10 mouse cellular contexts compared by ENCODE assay signal in the genomic region with DNA sequence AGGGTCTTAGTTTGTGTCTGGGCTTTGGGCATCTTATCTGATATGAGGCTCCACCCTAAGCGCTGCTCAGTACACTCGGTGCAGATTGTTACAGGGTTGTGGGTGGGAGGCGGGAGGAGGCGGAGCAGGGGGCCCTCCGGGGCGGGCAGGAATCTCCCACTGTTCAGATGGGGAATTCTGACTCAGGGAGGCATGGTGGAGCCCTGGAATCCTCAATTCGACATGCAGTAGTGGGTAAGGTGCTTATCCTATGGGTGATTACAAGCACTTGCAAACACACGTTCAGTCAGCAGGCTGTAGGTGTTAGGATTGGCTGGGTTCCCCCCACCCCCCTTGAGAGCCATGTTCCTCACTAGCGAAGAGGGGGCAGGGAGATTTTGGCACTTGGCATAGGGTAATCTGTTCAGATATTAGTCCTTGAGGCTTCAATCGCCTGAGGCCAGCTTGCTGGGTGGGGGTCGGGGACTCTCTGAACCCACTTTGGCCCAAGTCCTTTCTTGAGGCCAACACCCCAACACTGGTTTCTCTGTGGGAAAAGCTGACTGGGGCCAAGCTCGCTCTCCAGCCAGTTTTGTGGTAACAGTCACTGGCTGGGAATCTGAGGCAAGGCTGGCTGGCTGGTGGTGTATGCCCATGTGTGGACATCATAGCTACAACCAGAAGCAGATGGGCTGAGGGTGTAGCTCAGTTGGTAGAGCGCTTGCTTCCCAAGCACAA. TPM values are rescaled to one million over a fixed set of nuclear protein-coding genes. Genes with fewer than 3 reads are reported as not detected.
DNase-seq lines count a peak whose midpoint lies in the region; ATAC-seq and TF ChIP-seq lines count a peak whose summit lies in the region.
"Had no signal": no experiment of that assay in that cellular context is flagged by ENCODE, and none has a peak within 500 bp of the region (broad histone marks: within the 10 kb centered on the region; RNA-seq: fewer than 3 reads in every experiment).

No protein-coding gene starts in this region.

- WGBS in forebrain, embryonic 16.5 days: 37% methylated on average over 13 of the region's 13 CpGs
- WGBS in forebrain, embryonic 11.5 days: 44% methylated on average over 13 of the region's 13 CpGs
- WGBS in lung, embryonic 14.5 days: 29% methylated on average over 13 of the region's 13 CpGs
- 41% methylated on average over 13 of the region's 13 CpGs for WGBS in lung, adult 2 months
- WGBS in intestine, embryonic 16.5 days: 38% methylated on average over 13 of the region's 13 CpGs
- 42% methylated on average over 13 of the region's 13 CpGs for WGBS in neural tube, embryonic 12.5 days

- no peak for DNase-seq in forebrain, embryonic 11.5 days (ENCODE audit: low spot score)
- DNase-seq in lung, embryonic 14.5 days: peak; percentile 25
- DNase-seq in lung, adult 2 months: no peak
- no peak for DNase-seq in gastrocnemius, postnatal 14 days
- DNase-seq in adrenal gland, postnatal 25 days: no peak

- no peak for TF ChIP-seq POLR2A in lung, adult 2 months (IDR thresholded peaks at IDR 0.05; ENCODE audit: borderline replicate concordance, extremely low read depth, low read depth, low read length)

- H3K4me3 ChIP-seq in forebrain, embryonic 16.5 days (replicated peaks; ENCODE audit: low read length): no peak overlapping the region
- H3K4me3 ChIP-seq in forebrain, embryonic 11.5 days (ENCODE audit: low read depth, low read length): no peak overlapping the region
- no peak overlapping the region for H3K4me3 ChIP-seq in lung, embryonic 14.5 days (ENCODE audit: low read depth, low read length)
- no peak overlapping the region for H3K4me3 ChIP-seq in lung, adult 2 months (replicated peaks; ENCODE audit: extremely low read depth, low read depth, low read length)
- no peak overlapping the region for H3K4me3 ChIP-seq in intestine, embryonic 16.5 days (ENCODE audit: low read length)
- no peak overlapping the region for H3K4me3 ChIP-seq in neural tube, embryonic 12.5 days
- H3K4me3 ChIP-seq: megakaryocyte, embryonic 14.5 days had no signal

- no peak overlapping the region for H3K27ac ChIP-seq in forebrain, embryonic 16.5 days (ENCODE audit: low read length)
- H3K27ac ChIP-seq in forebrain, embryonic 11.5 days (ENCODE audit: low read depth, low read length): no peak overlapping the region
- H3K27ac ChIP-seq in lung, embryonic 14.5 days (ENCODE audit: low read depth): no peak overlapping the region; the same call in 1 of the 2 replicates
- H3K27ac ChIP-seq in intestine, embryonic 16.5 days (ENCODE audit: low read length): no peak overlapping the region
- H3K27ac ChIP-seq in neural tube, embryonic 12.5 days: no peak overlapping the region

- no peak overlapping the region for H3K4me2 ChIP-seq in forebrain, embryonic 16.5 days (ENCODE audit: low read length)
- H3K4me2 ChIP-seq in forebrain, embryonic 11.5 days (ENCODE audit: low read depth, low read length, severe bottlenecking): no peak overlapping the region
- H3K4me2 ChIP-seq in lung, embryonic 14.5 days: peak overlapping the region; percentile 42
- H3K4me2 ChIP-seq in intestine, embryonic 16.5 days (ENCODE audit: low read depth, low read length): peak overlapping the region; percentile 47
- 0 out of 2 replicates have a peak overlapping the region, but pooled peaks have one; percentile 2 for H3K4me2 ChIP-seq in neural tube, embryonic 12.5 days (replicated peaks)

- 0 out of 2 replicates have a peak overlapping the region, but pooled peaks have one; percentile 1 for H3K9ac ChIP-seq in forebrain, embryonic 16.5 days (replicated peaks; ENCODE audit: low read depth, low read length)
- no peak overlapping the region for H3K9ac ChIP-seq in forebrain, embryonic 11.5 days (ENCODE audit: low read length)
- H3K9ac ChIP-seq in lung, embryonic 14.5 days: no peak overlapping the region
- peak overlapping the region; percentile 19; the same call in 1 of the 2 replicates for H3K9ac ChIP-seq in intestine, embryonic 16.5 days (ENCODE audit: low read depth, low read length)
- no peak overlapping the region for H3K9ac ChIP-seq in neural tube, embryonic 12.5 days

- ATAC-seq in forebrain, embryonic 16.5 days: no peak
- ATAC-seq in forebrain, embryonic 11.5 days (replicated peaks; ENCODE audit: low FRiP score): no peak
- ATAC-seq in lung, embryonic 14.5 days (ENCODE audit: insufficient read depth): peak; percentile 41; the same call in 1 of the 2 replicates
- peak; percentile 55 for ATAC-seq in intestine, embryonic 16.5 days
- ATAC-seq in neural tube, embryonic 12.5 days (ENCODE audit: low FRiP score, low read depth): no peak

- no peaks in the 10 kb centered on the region for H3K27me3 ChIP-seq in forebrain, embryonic 16.5 days (replicated peaks; ENCODE audit: control insufficient read depth, insufficient read depth, low read length)
- no peaks in the 10 kb centered on the region for H3K27me3 ChIP-seq in forebrain, embryonic 11.5 days (ENCODE audit: control insufficient read depth, insufficient read depth, low read length)
- H3K27me3 ChIP-seq in lung, embryonic 14.5 days (ENCODE audit: insufficient read depth, low read length): no peaks in the 10 kb centered on the region
- no peaks in the 10 kb centered on the region for H3K27me3 ChIP-seq in intestine, embryonic 16.5 days (replicated peaks; ENCODE audit: control insufficient read depth, insufficient read depth, low read length)
- no peaks in the 10 kb centered on the region for H3K27me3 ChIP-seq in neural tube, embryonic 12.5 days (replicated peaks)

- no peaks in the 10 kb centered on the region for H3K9me3 ChIP-seq in forebrain, embryonic 16.5 days (ENCODE audit: control insufficient read depth, low read length)
- peaks cover 2% of the 10 kb centered on the region; the same call in 1 of the 2 replicates for H3K9me3 ChIP-seq in forebrain, embryonic 11.5 days (ENCODE audit: control insufficient read depth, low read length)
- no peaks in the 10 kb centered on the region for H3K9me3 ChIP-seq in lung, embryonic 14.5 days (ENCODE audit: low read depth, low read length)
- H3K9me3 ChIP-seq in intestine, embryonic 16.5 days (ENCODE audit: control insufficient read depth, low read length): peaks cover 7% of the 10 kb centered on the region; the same call in 1 of the 2 replicates
- H3K9me3 ChIP-seq in neural tube, embryonic 12.5 days: 0 out of 2 replicates have a peak, but pooled peaks cover 7% of the 10 kb centered on the region

- TF ChIP-seq CTCF in lung, embryonic 14.5 days (IDR thresholded peaks at IDR 0.05; ENCODE audit: low read depth): no peak
- TF ChIP-seq CTCF in lung, adult 2 months (IDR thresholded peaks at IDR 0.05; ENCODE audit: insufficient read depth, low read length): no peak

- peaks cover 21% of the 10 kb centered on the region for H3K4me1 ChIP-seq in forebrain, embryonic 16.5 days (replicated peaks; ENCODE audit: control insufficient read depth, insufficient read depth, low read length)
- H3K4me1 ChIP-seq in forebrain, embryonic 11.5 days (replicated peaks; ENCODE audit: control insufficient read depth, insufficient read depth, low read length): peaks cover 16% of the 10 kb centered on the region; the same call in 1 of the 2 replicates
- H3K4me1 ChIP-seq in lung, embryonic 14.5 days (ENCODE audit: insufficient read depth): peaks cover 5% of the 10 kb centered on the region; the same call in 1 of the 2 replicates
- H3K4me1 ChIP-seq in lung, adult 2 months (ENCODE audit: control insufficient read depth, insufficient read depth, low read length): no peaks in the 10 kb centered on the region
- peaks cover 10% of the 10 kb centered on the region for H3K4me1 ChIP-seq in intestine, embryonic 16.5 days (ENCODE audit: control insufficient read depth, insufficient read depth, low read length)
- peaks cover 15% of the 10 kb centered on the region for H3K4me1 ChIP-seq in neural tube, embryonic 12.5 days

- H3K36me3 ChIP-seq in forebrain, embryonic 16.5 days (ENCODE audit: control insufficient read depth, insufficient read depth): peaks cover 4% of the 10 kb centered on the region; the same call in 1 of the 2 replicates
- H3K36me3 ChIP-seq in forebrain, embryonic 11.5 days (ENCODE audit: control insufficient read depth, insufficient read depth, low read length): no peaks in the 10 kb centered on the region; the same call in 1 of the 2 replicates
- H3K36me3 ChIP-seq in lung, embryonic 14.5 days (ENCODE audit: insufficient read depth): no peaks in the 10 kb centered on the region; the same call in 1 of the 2 replicates
- H3K36me3 ChIP-seq in intestine, embryonic 16.5 days (ENCODE audit: control insufficient read depth, insufficient read depth, low read length): 0 out of 2 replicates have a peak, but pooled peaks cover 3% of the 10 kb centered on the region
- peaks cover 17% of the 10 kb centered on the region for H3K36me3 ChIP-seq in neural tube, embryonic 12.5 days

- intact Hi-C loops in gastrocnemius, postnatal 14 days (cut with DNase I; ENCODE audit: low total_unique reads): loop anchor here (10.0 kb wide), 1 partner anchor 425 kb away; no protein-coding TSS in a partner anchor

RNA-seq across cellular contexts. Expression of a gene that starts 27.2 kb away (rescaled TPM):
- 0.06 TPM in 1 of 2 replicates, not detected in the other for polyA plus RNA-seq in forebrain, embryonic 16.5 days (2015; fragmentation: Nextera tagmentation; extraction: Ambion mirVana)
- not detected in 2 replicates for polyA plus RNA-seq in forebrain, embryonic 11.5 days (2014; fragmentation: Nextera tagmentation; extraction: Ambion mirVana)
- not detected in 2 replicates for polyA plus RNA-seq in lung, embryonic 14.5 days (2014; fragmentation: Nextera tagmentation; extraction: Ambion mirVana)
- polyA plus RNA-seq in lung, adult 2 months (2012; rRNA removed): 0.05 and 0.07 TPM in 2 replicates
- not detected in 2 replicates for polyA plus RNA-seq in intestine, embryonic 16.5 days (2015; fragmentation: Nextera tagmentation; extraction: Ambion mirVana)
- polyA plus RNA-seq in neural tube, embryonic 12.5 days (2016; fragmentation: Nextera tagmentation; extraction: Ambion mirVana): not detected in 2 replicates
- total RNA-seq in gastrocnemius, postnatal 14 days (2021): not detected
- total RNA-seq in adrenal gland, postnatal 25 days (2021): not detected in 2 replicates
- total RNA-seq: granulocyte monocyte progenitor cell, adult 5-6 weeks had no signal

RNA-seq across cellular contexts. Expression of a gene that starts 39.4 kb away (rescaled TPM):
- not detected in 2 replicates for polyA plus RNA-seq in forebrain, embryonic 16.5 days (2015; fragmentation: Nextera tagmentation; extraction: Ambion mirVana)
- not detected in 2 replicates for polyA plus RNA-seq in forebrain, embryonic 11.5 days (2014; fragmentation: Nextera tagmentation; extraction: Ambion mirVana)
- not detected in 2 replicates for polyA plus RNA-seq in lung, embryonic 14.5 days (2014; fragmentation: Nextera tagmentation; extraction: Ambion mirVana)
- polyA plus RNA-seq in lung, adult 2 months (2012; rRNA removed): not detected in 2 replicates
- not detected in 2 replicates for polyA plus RNA-seq in intestine, embryonic 16.5 days (2015; fragmentation: Nextera tagmentation; extraction: Ambion mirVana)
- polyA plus RNA-seq in neural tube, embryonic 12.5 days (2016; fragmentation: Nextera tagmentation; extraction: Ambion mirVana): not detected in 2 replicates
- not detected for total RNA-seq in gastrocnemius, postnatal 14 days (2021)
- total RNA-seq in adrenal gland, postnatal 25 days (2021): not detected in 2 replicates
- total RNA-seq: granulocyte monocyte progenitor cell, adult 5-6 weeks had no signal

RNA-seq across cellular contexts. Expression of a gene that starts 47.1 kb away (rescaled TPM):
- polyA plus RNA-seq in forebrain, embryonic 16.5 days (2015; fragmentation: Nextera tagmentation; extraction: Ambion mirVana): 82.2 and 87.4 TPM in 2 replicates
- polyA plus RNA-seq in forebrain, embryonic 11.5 days (2014; fragmentation: Nextera tagmentation; extraction: Ambion mirVana): 88.6 and 98.6 TPM in 2 replicates
- polyA plus RNA-seq in lung, embryonic 14.5 days (2014; fragmentation: Nextera tagmentation; extraction: Ambion mirVana): 56.5 and 58.8 TPM in 2 replicates
- 21.3 and 24.5 TPM in 2 replicates for polyA plus RNA-seq in lung, adult 2 months (2012; rRNA removed)
- polyA plus RNA-seq in intestine, embryonic 16.5 days (2015; fragmentation: Nextera tagmentation; extraction: Ambion mirVana): 14.0 and 14.3 TPM in 2 replicates
- 115 and 137 TPM in 2 replicates for polyA plus RNA-seq in neural tube, embryonic 12.5 days (2016; fragmentation: Nextera tagmentation; extraction: Ambion mirVana)
- 10 to 100 TPM; 20.4 to 21.0 TPM for total RNA-seq in gastrocnemius, postnatal 14 days (2021)
- total RNA-seq in adrenal gland, postnatal 25 days (2021): 44.2 and 59.3 TPM in 2 replicates

Comparison
In these comparisons a context has a peak if more than half of its experiments do, and no peak if none do; other contexts are left out.
1. H3K9ac ChIP-seq: peak in forebrain, embryonic 16.5 days (single experiment) and intestine, embryonic 16.5 days (single experiment); none in forebrain, embryonic 11.5 days (single experiment), lung, embryonic 14.5 days (single experiment) and neural tube, embryonic 12.5 days (single experiment).
2. ATAC-seq: peak in lung, embryonic 14.5 days (single experiment) and intestine, embryonic 16.5 days (single experiment); none in forebrain, embryonic 16.5 days (single experiment), forebrain, embryonic 11.5 days (single experiment) and neural tube, embryonic 12.5 days (single experiment).
3. H3K4me2 ChIP-seq: peak in lung, embryonic 14.5 days (single experiment), intestine, embryonic 16.5 days (single experiment) and neural tube, embryonic 12.5 days (single experiment); none in forebrain, embryonic 16.5 days (single experiment) and forebrain, embryonic 11.5 days (single experiment).